Mouse (Mus musculus) left cerebral cortex, postnatal 25 days (tissue): ENCODE data around the gene Lrrc23. TPM values are rescaled to one million over a fixed set of nuclear protein-coding genes. Genes with fewer than 3 reads are reported as not detected.
"Not testable (repeated sequence)": the region's sequence is repeated elsewhere in the genome, so short reads cannot be mapped to it uniquely, and the experiment has no call there.

Experiments
- DNase-seq, 2 experiments: peaks; one replicate each; pipeline ENCODE4 v3.0.0; 2022; ENCODE audit warnings: low spot score in 2 of 2, mixed read lengths in 1 of 2
- intact Hi-C: fragments of 180-260 bp; cut with DNase I; formaldehyde crosslinking; loops from one replicate; pipeline ENCODE4 v1.15.1; 2025
- total RNA-seq, 2 experiments: library from RNA; stranded (reverse); gene quantifications; 2 replicates each; pipeline ENCODE4 v1.2.3; 2021

The Lrrc23 gene
- total RNA-seq, 2 experiments from 2014 or later: 1.5 to 1.9 TPM

GRCm38 (mm10) chr6:124809052-124809774 is 29.7 kb upstream of the Lrrc23 start:
- DNase-seq: peak; percentile 65 to 67
- intact Hi-C loops: loop anchor here (1.0 kb wide), 1 partner anchor 40 kb away; the partner anchor contains the start of gene Eno2

GRCm38 (mm10) chr6:124808358-124809012 is 29.0 kb upstream of the Lrrc23 start, which contains the start of gene Spsb2:
Gene Spsb2 (plus strand): TSS chr6:124808661.
- intact Hi-C loops: loop anchor here (1.0 kb wide), 1 partner anchor 39 kb away; the partner anchor contains the start of gene Eno2
- peak; percentile 37 to 50 for DNase-seq

DNA sequence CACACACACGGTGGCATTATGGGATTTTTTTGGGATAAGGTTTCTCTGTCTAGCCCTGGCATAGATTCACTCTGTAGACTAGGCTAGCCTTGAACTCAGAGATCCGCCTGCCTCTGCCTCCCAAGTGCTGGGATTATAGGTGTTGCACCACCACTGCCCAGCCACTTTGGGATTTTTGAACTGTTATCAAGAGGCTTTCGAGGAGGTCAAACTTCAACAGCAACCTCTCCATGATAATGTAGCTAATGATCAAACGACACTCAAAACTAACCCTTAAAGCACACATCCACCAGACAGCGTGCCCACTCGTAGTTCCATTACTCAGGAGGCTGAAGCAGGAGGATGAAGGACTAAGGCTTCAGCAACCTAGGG is 28.4 kb upstream of the Lrrc23 start:
- intact Hi-C loops: no loop called here
- no peak for DNase-seq

DNA sequence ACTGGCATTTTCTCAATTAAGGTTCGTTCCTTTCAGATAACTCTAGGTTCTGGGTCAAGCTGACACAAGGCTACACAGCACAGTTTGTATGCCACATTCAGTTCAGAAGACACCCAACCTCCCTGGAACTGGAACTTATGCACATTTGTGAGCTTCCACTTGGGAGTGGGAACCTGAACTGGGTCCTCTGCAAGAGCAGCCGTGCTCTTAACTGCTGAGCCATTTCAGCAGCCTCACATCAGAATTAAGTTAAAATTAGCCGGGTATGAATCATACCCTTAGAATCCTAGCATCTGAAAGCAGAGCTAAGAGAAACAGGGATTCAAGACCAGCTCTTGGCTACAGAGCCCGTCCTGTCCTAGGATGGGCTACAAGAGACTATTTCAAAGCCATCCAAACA is 27.8 kb upstream of the Lrrc23 start:
- DNase-seq: peak in 1 of 2 experiments; percentile 79

DNA sequence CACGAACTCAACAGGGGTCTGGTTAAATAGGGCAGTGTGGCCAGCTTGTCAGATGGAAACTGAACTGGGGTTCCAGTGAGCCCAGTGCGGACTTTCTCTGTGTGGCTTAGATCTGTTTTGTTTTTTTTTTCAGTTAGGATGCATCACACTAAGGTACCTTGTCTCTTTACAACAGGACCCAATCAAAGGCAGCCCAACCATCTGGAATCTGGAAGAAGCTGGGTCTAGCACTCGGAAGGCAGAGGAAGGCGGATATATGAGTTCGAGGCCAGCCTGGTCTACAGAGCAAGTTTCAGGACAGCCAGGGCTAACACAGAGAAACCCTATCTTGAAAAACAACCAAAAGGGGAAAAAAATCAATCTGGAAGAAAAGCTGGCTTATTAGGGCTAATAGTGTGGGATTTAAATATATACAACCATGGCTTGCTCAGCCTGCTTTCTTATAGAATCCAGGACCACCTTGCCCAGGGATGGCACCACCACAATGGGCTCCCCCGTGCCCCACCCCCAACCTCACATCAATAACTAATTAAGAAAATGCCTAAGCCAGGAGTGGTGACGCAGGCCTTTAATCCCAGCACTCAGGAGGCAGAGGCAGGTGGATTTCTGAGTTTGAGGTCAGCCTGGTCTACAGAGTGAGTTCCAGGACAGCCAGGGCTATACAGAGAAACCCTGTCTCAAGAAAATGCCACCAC is 27.1 kb upstream of the Lrrc23 start:
- no peak for DNase-seq
- intact Hi-C loops: no loop called here

More for the DNA sequence above, 27.8 kb upstream of the Lrrc23 start:
- intact Hi-C loops: no loop called here

- peak; percentile 94 to 98 for DNase-seq
- intact Hi-C loops: loop anchor here (2.0 kb wide), 2 partner anchors 37 to 65 kb away; partner anchors contain the start of genes Eno2 and Grcc10
These were observed 26.1 kb upstream of the Lrrc23 start for GRCm38 (mm10) chr6:124805341-124806321.

DNA sequence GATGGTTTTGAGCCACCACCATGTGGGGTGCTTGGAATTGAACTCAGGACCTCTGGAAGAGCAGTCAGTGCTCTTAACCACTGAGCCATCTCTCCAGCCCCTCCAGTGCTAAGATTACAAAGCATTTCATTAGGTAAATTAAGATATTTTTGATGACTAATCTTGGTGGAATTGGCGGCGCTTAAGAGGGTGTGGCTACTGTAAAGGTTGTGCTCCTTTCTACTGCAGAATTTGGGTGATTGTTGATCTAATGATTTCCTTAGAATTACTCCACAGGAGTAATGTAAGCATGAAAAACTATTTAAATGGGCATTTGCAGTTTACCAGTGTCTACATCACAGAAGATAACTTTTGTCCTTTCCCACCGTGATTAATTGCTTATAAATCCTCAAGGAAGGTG is 24.8 kb upstream of the Lrrc23 start:
- intact Hi-C loops: loop anchor here (2.0 kb wide), 2 partner anchors 36 to 64 kb away; partner anchors contain the start of genes Eno2 and Grcc10

GRCm38 (mm10) chr6:124803691-124804090 is 24.2 kb upstream of the Lrrc23 start:
- DNase-seq: not testable (repeated sequence)
- intact Hi-C loops: loop anchor here (2.0 kb wide), 2 partner anchors 35 to 63 kb away; partner anchors contain the start of genes Eno2 and Grcc10

More for the DNA sequence above, 24.8 kb upstream of the Lrrc23 start:
- DNase-seq: no peak

GRCm38 (mm10) chr6:124803061-124803460 is 23.5 kb upstream of the Lrrc23 start:
- no peak for DNase-seq
- intact Hi-C loops: no loop called here

DNA sequence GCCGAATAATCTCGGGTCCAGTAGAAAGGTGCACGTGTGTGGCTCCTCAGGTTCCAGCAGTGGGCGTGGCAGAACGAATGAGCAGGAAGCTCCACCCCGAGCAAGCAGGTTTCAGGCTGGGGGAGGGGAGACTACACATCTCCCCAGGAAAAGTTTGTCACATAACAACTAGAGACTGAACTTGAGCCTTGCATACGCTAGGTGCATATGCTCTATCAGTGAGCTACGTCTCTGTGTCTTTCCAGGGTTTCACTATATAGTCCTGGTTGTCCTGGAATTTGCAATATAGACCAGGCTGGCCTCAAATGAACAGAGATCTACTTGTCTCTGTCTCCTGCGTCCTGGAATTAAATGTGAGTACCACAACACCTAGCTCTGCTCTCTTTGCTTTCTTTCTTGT is 22.9 kb upstream of the Lrrc23 start:
- intact Hi-C loops, DNase-seq: not testable (repeated sequence)

GRCm38 (mm10) chr6:124796200-124796599 is 16.7 kb upstream of the Lrrc23 start:
- intact Hi-C loops: no loop called here
- DNase-seq: no peak

DNA sequence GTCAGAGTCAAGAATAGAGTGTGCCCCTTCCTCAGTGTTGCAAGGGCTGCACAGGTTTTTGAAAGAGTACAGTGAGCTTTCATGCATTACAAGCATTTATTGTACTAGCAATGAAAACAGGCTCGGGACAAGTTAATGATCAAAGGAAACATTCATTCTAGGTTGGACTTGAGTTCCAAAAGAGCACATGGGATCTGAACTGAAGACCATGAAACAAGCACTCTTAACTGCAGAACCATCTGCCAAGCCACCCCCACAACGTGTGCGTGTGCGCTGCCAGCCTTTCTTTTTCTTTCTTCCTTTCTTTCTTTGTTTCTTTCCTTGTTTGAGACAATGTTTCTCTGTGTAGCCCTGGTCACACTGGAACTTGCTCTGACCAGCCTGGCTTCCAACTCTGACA is 16.3 kb upstream of the Lrrc23 start:
- DNase-seq: no peak
- intact Hi-C loops: no loop called here

GRCm38 (mm10) chr6:124791911-124792310 is 12.4 kb upstream of the Lrrc23 start:
- no peak for DNase-seq
- intact Hi-C loops: no loop called here

DNA sequence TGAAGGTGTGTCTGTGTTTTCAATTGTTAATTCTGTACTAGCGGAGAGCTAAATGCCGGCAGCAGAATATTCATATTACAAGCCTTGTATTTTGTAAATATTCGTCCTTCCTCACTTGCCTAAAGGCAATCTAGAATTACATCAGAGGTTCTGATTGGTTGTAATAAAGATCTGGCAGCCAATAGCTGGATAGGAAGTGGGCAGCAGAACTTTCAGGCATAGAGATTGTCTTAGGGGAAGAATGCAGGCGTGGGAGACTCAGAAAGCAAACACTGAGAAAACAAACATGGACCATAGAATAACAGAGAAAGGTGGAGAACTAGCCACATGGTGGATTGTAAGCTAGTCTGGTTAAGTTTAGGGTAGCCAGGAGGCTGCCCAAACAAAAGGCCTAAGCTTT is 10.6 kb upstream of the Lrrc23 start:
- DNase-seq: no peak
- intact Hi-C loops: no loop called here

DNA sequence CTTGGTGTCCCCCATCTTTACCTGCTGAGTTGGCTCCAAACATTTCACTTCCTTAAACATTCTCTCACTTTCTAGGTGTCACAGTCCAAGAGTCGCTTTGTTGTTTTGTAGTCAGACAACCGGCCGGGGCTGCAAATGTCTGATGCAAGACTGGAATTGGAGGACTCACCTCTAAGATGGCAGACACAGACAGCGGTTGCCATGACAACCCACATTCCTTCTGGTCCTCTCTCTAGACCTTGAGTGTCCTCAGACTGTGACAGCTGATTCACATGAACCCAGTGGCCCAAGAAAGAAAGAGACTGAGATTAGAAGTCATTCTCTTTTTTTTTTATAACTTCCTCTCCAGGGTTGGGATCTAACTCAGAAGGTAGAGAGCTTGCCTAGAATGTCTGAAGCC is 10.0 kb upstream of the Lrrc23 start:
- intact Hi-C loops: no loop called here
- no peak for DNase-seq

GRCm38 (mm10) chr6:124787722-124788121 is 8.2 kb upstream of the Lrrc23 start:
- intact Hi-C loops: no loop called here
- DNase-seq: no peak

DNA sequence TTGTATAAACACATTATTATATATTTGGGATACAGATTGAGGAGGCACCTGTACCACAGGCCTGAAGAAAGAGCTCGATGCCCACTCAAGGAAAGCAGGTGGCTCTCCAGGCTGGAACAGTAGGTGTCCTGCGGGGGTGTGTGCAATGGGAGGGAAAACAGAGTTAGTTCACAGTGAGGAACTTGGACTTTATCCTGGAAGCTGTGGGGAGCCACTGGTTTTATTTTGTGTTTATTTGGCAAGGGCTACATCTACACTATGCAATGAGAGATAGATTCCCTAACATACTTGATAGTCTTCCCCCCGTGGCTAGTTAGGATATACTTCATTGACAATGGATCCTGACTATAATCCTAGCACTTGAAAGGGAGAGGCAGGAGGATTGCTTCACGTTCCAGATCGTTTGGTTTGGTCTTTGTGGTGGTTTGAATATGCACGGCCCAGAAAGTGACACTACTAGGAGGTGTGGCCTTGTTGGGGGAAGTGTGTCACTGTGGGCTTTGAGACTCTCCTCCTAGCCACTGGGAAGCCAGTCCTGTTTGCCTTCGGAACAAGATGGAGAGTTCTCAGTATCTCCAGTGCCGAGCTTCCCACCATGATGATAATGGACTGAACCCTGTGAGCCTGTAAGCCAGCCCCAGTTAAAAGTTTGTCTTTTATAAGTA is 7.4 kb upstream of the Lrrc23 start:
- intact Hi-C loops: no loop called here
- peak in 1 of 2 experiments; percentile 69 for DNase-seq

- no peak for DNase-seq
- intact Hi-C loops: no loop called here
These were observed 2.9 kb upstream of the Lrrc23 start for GRCm38 (mm10) chr6:124782436-124782835.
